32 mouse cellular contexts compared by ENCODE assay signal in genomic region chr4:106614881-106615280, GRCm38 (mm10). TPM values are rescaled to one million over a fixed set of nuclear protein-coding genes. Genes with fewer than 3 reads are reported as not detected.
DNase-seq lines count a peak whose midpoint lies in the region; ATAC-seq and TF ChIP-seq lines count a peak whose summit lies in the region.
"Had no signal": no experiment of that assay in that cellular context is flagged by ENCODE, and none has a peak within 500 bp of the region (broad histone marks: within the 10 kb centered on the region; RNA-seq: fewer than 3 reads in every experiment).

No protein-coding gene starts in this region.

- H3K4me1 ChIP-seq in testis, adult 2 months (ENCODE audit: control insufficient read depth, insufficient read depth, low read length): peaks cover 11% of the 10 kb centered on the region

- no peak for TF ChIP-seq CTCF in testis, adult 2 months (IDR thresholded peaks at IDR 0.05; ENCODE audit: control insufficient read depth, insufficient read depth, insufficient replicate concordance, low read depth, low read length)

- H3K36me3 ChIP-seq in testis, adult 2 months (ENCODE audit: control insufficient read depth, insufficient read depth, low read length): no peaks in the 10 kb centered on the region
- H3K36me3 ChIP-seq: embryonic facial prominence, embryonic 12.5 days; heart, embryonic 12.5 days; intestine, embryonic 15.5 days; limb, embryonic 12.5 days; midbrain, embryonic 13.5 days had no signal

- intact Hi-C loops in gastrocnemius, postnatal 14 days (cut with DNase I; ENCODE audit: low total_unique reads): loop anchor here (5.0 to 10.0 kb wide), 2 partner anchors 92 to 540 kb away; no protein-coding TSS in a partner anchor

- no peak for TF ChIP-seq POLR2A in testis, adult 2 months (IDR thresholded peaks at IDR 0.05; ENCODE audit: control insufficient read depth, low read depth, low read length)

- no peaks in the 10 kb centered on the region for H3K27me3 ChIP-seq in testis, adult 2 months (ENCODE audit: control insufficient read depth, insufficient read depth, low read length)
- H3K27me3 ChIP-seq: intestine, embryonic 15.5 days had no signal

- DNase-seq in testis, postnatal 14 days (ENCODE audit: low spot score): no peak
- DNase-seq in MEL-GATA-1-ER (ENCODE audit: extremely low read depth, low read depth): peak; percentile 15
- DNase-seq in thymus, postnatal 10 days (ENCODE audit: low spot score in 2 of 2): peak; percentile 40 to 50
- no peak for DNase-seq in adrenal gland, adult 8-10 months
- DNase-seq in gastrocnemius, postnatal 14 days: no peak

- no peak for ATAC-seq in inflammation-experienced regulatory T-cells, adult 6 months

- no peak overlapping the region for H3K27ac ChIP-seq in testis, adult 2 months (ENCODE audit: control insufficient read depth, insufficient read depth, low read depth, low read length)
- H3K27ac ChIP-seq: embryonic facial prominence, embryonic 12.5 days; intestine, embryonic 15.5 days; kidney, postnatal 0 days; left cerebral cortex, adult 2 months; limb, embryonic 12.5 days; midbrain, embryonic 13.5 days had no signal

- H3K4me3 ChIP-seq in testis, adult 2 months (ENCODE audit: control insufficient read depth, low read depth, low read length): peak overlapping the region; percentile 19
- H3K4me3 ChIP-seq: embryonic facial prominence, embryonic 12.5 days; heart, embryonic 12.5 days; intestine, embryonic 15.5 days; left cerebral cortex, adult 2 months; limb, embryonic 12.5 days; midbrain, embryonic 13.5 days had no signal

RNA-seq across cellular contexts. Expression of gene Lexm, which starts 2.2 kb away (rescaled TPM):
- 54.3 and 56.3 TPM in 2 replicates for polyA plus RNA-seq in testis, adult 2 months (2012; rRNA removed)
- total RNA-seq in adrenal gland, adult 8-10 months (2022): not detected
- under 1 TPM in 1 of 3 experiments, not detected in 2; 0.82 TPM for polyA plus RNA-seq in inflammation-experienced regulatory T-cells, adult 6 months (2017; shearing (Covaris generic))
- not detected for total RNA-seq in gastrocnemius, postnatal 14 days (2021)
- total RNA-seq: adrenal gland, adult 18-20 months; adrenal gland, postnatal 36 days; gastrocnemius, adult 18-20 months; gastrocnemius, postnatal 36 days; heart, adult 18-20 months; heart, postnatal 10 days; hematopoietic stem cell, adult 5-6 weeks; left cerebral cortex, postnatal 25 days; megakaryocyte, adult 5-6 weeks had no signal
- polyA plus RNA-seq: brain, embryonic 14.5 days; forebrain, embryonic 14.5 days; hindbrain, embryonic 16.5 days; intestine, embryonic 15.5 days; kidney, postnatal 0 days; large intestine, adult 2 months; liver, postnatal 0 days; lung, embryonic 16.5 days; neural tube, embryonic 14.5 days; small intestine, adult 2 months; stomach, embryonic 14.5 days had no signal

RNA-seq across cellular contexts. Expression of gene Ttc22, which starts 7.4 kb away (rescaled TPM):
- polyA plus RNA-seq in testis, adult 2 months (2012; rRNA removed): 0.19 and 1.8 TPM in 2 replicates
- total RNA-seq in adrenal gland, adult 8-10 months (2022): under 1 TPM in 1 of 4 experiments, not detected in 3; 0.10 TPM
- polyA plus RNA-seq in inflammation-experienced regulatory T-cells, adult 6 months (2017; shearing (Covaris generic)): not detected
- total RNA-seq in gastrocnemius, postnatal 14 days (2021): under 1 TPM; 0.09 to 0.10 TPM
- total RNA-seq: adrenal gland, postnatal 36 days; gastrocnemius, postnatal 36 days; heart, adult 18-20 months; hematopoietic stem cell, adult 5-6 weeks; megakaryocyte, adult 5-6 weeks had no signal
- polyA plus RNA-seq: liver, postnatal 0 days had no signal

RNA-seq across cellular contexts. Expression of gene Pars2, which starts 36.0 kb away (rescaled TPM):
- 2.3 and 2.4 TPM in 2 replicates for polyA plus RNA-seq in testis, adult 2 months (2012; rRNA removed)
- total RNA-seq in adrenal gland, adult 8-10 months (2022): 1 to 10 TPM; 5.7 to 9.5 (median 8.5) TPM
- 10 to 100 TPM in 2 of 3 experiments, 1 to 10 TPM in 1; 9.6 to 12.1 (median 10.0) TPM for polyA plus RNA-seq in inflammation-experienced regulatory T-cells, adult 6 months (2017; shearing (Covaris generic))
- 1 to 10 TPM; 2.6 to 2.9 TPM for total RNA-seq in gastrocnemius, postnatal 14 days (2021)

RNA-seq across cellular contexts. Expression of gene Dhcr24, which starts 54.0 kb away (rescaled TPM):
- polyA plus RNA-seq in testis, adult 2 months (2012; rRNA removed): 24.0 and 28.3 TPM in 2 replicates
- total RNA-seq in adrenal gland, adult 8-10 months (2022): 100 to 1,000 TPM in 2 of 4 experiments, 10 to 100 TPM in 2; 77.6 to 360 (median 221) TPM
- polyA plus RNA-seq in inflammation-experienced regulatory T-cells, adult 6 months (2017; shearing (Covaris generic)): 1 to 10 TPM; 2.3 to 6.0 (median 4.0) TPM
- 10 to 100 TPM in 1 of 2 experiments, 1 to 10 TPM in 1; 3.1 to 10.9 TPM for total RNA-seq in gastrocnemius, postnatal 14 days (2021)

Comparison
In these comparisons a context has a peak if more than half of its experiments do, and no peak if none do; other contexts are left out.
1. DNase-seq: peak in MEL-GATA-1-ER (single experiment) and thymus, postnatal 10 days (2 of 2); none in testis, postnatal 14 days (single experiment), adrenal gland, adult 8-10 months (single experiment) and gastrocnemius, postnatal 14 days (single experiment).